Mouse (Mus musculus): ENCODE measurements around the gene Rgs8. TPM values are rescaled to one million over a fixed set of nuclear protein-coding genes. Genes with fewer than 3 reads are reported as not detected.

The Rgs8 gene
- polyA plus RNA-seq, 1 experiment: under 0.01 TPM

DNA sequence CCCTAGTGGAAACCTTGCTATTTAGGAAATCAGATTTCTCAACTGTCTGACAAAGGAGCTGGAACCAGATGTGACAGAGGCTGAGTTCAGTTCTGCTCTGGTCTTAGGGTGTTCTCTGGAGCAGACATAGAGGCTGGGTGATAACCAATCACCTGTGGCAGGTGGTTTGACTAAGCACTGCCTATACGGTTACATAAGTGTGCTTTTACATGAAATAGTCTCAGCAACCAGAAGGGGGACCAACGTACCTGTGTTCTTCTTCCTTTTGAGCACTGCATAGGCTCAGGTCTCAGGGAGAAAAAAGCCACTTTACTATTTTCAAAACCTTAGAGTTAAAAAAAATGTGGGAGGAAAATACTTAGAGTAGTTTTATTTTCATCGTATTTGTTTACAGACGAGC, 22.8 kb downstream of the Rgs8 start:
- H3K4me3 ChIP-seq (ENCODE audit: insufficient read depth, poor library complexity, severe bottlenecking): no peak overlapping the region
- no peak overlapping the region for H3ac ChIP-seq (ENCODE audit: control insufficient read depth, insufficient read length, low read depth)
- H3K36me3 ChIP-seq (ENCODE audit: control insufficient read depth, insufficient read depth): no peaks in the 10 kb centered on the region
- no peaks in the 10 kb centered on the region for H3K79me2 ChIP-seq (ENCODE audit: control insufficient read depth, insufficient read depth)
- peaks cover 39% of the 10 kb centered on the region for H3K27me3 ChIP-seq (ENCODE audit: control insufficient read depth, insufficient read depth, insufficient read length)
- no peaks in the 10 kb centered on the region for H3K79me3 ChIP-seq (ENCODE audit: low read depth)
- no peak for TF ChIP-seq MAX (IDR thresholded peaks at IDR 0.05)
- TF ChIP-seq FOSL1 (IDR thresholded peaks at IDR 0.05; ENCODE audit: insufficient read depth, low read length, poor library complexity, severe bottlenecking): no peak
- TF ChIP-seq CTCF (IDR thresholded peaks at IDR 0.05; ENCODE audit: control insufficient read depth, insufficient read depth, insufficient read length): no peak
- TF ChIP-seq MYOG (IDR thresholded peaks at IDR 0.05; ENCODE audit: control insufficient read depth, extremely low read depth, insufficient read length): no peak
- TF ChIP-seq CEBPB (IDR thresholded peaks at IDR 0.05; ENCODE audit: low read depth): no peak
- TF ChIP-seq MYOD1 (IDR thresholded peaks at IDR 0.05; ENCODE audit: control insufficient read depth, insufficient read length, low read depth): no peak
- no peak for TF ChIP-seq USF1 (IDR thresholded peaks at IDR 0.05; ENCODE audit: low read depth)

DNA sequence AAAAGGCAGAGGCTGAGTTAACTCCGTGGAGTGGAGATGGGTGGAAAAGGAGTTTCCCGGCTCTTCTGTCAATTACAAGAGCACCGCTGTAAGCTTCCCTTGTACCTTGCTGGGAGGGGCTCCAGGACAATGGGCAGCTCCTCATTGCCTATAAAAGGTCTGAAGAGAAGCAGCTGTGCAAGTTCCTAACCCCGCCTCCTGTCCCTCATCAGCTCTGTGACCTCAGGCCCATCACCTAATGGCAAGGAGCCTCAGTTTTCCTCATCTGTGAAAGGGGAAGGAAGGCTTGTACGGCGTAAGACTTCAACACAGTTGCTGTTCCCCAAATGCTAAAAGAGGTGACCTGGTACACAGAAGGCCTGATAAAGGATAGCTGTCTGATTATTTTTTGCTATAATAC, 24.8 kb downstream of the Rgs8 start:
- TF ChIP-seq USF1 (IDR thresholded peaks at IDR 0.05; ENCODE audit: low read depth) (no peak), MYOG (IDR thresholded peaks at IDR 0.05; ENCODE audit: control insufficient read depth, extremely low read depth, insufficient read length) (no peak), MAX (IDR thresholded peaks at IDR 0.05) (no peak), MYOD1 (IDR thresholded peaks at IDR 0.05; ENCODE audit: control insufficient read depth, insufficient read length, low read depth) (no peak), CTCF (IDR thresholded peaks at IDR 0.05; ENCODE audit: control insufficient read depth, insufficient read depth, insufficient read length) (no peak), FOSL1 (IDR thresholded peaks at IDR 0.05; ENCODE audit: insufficient read depth, low read length, poor library complexity, severe bottlenecking) (no peak), CEBPB (IDR thresholded peaks at IDR 0.05; ENCODE audit: low read depth) (no peak)
- Histone ChIP-seq H3K36me3 (ENCODE audit: control insufficient read depth, insufficient read depth) (no peaks in the 10 kb centered on the region), H3ac (ENCODE audit: control insufficient read depth, insufficient read length, low read depth) (no peak overlapping the region), H3K79me2 (ENCODE audit: control insufficient read depth, insufficient read depth) (no peaks in the 10 kb centered on the region), H3K4me3 (ENCODE audit: insufficient read depth, poor library complexity, severe bottlenecking) (no peak overlapping the region), H3K27me3 (ENCODE audit: control insufficient read depth, insufficient read depth, insufficient read length) (peaks cover 40% of the 10 kb centered on the region), H3K79me3 (ENCODE audit: low read depth) (no peaks in the 10 kb centered on the region)

DNA sequence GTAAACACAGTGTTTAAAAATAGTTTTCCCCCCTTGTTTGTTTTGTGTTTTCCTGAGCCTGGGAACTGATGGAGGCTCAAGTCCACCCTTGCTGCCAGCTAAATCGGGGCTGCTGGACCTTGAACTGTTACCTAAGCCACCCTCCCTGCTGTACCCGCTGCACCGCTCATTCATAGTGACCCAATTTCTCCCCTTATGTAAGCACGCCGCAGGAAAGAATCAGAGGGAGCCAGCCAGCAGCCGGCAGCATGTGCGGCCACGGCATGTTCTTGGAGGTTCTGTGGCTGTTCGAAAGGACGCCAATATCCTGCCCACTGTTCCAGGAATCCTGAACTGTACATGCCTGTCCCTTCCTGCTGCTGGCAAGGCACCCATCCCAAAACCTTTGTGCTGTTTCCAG, 26.3 kb downstream of the Rgs8 start:
- Histone ChIP-seq H3K4me3 (ENCODE audit: insufficient read depth, poor library complexity, severe bottlenecking) (no peak overlapping the region), H3K27me3 (ENCODE audit: control insufficient read depth, insufficient read depth, insufficient read length) (peaks cover 30% of the 10 kb centered on the region), H3K36me3 (ENCODE audit: control insufficient read depth, insufficient read depth) (no peaks in the 10 kb centered on the region), H3K79me3 (ENCODE audit: low read depth) (no peaks in the 10 kb centered on the region), H3K79me2 (ENCODE audit: control insufficient read depth, insufficient read depth) (no peaks in the 10 kb centered on the region), H3ac (ENCODE audit: control insufficient read depth, insufficient read length, low read depth) (no peak overlapping the region)
- no peak for TF ChIP-seq MAX (IDR thresholded peaks at IDR 0.05)
- TF ChIP-seq MYOD1 (IDR thresholded peaks at IDR 0.05; ENCODE audit: control insufficient read depth, insufficient read length, low read depth): no peak
- no peak for TF ChIP-seq FOSL1 (IDR thresholded peaks at IDR 0.05; ENCODE audit: insufficient read depth, low read length, poor library complexity, severe bottlenecking)
- no peak for TF ChIP-seq USF1 (IDR thresholded peaks at IDR 0.05; ENCODE audit: low read depth)
- no peak for TF ChIP-seq MYOG (IDR thresholded peaks at IDR 0.05; ENCODE audit: control insufficient read depth, extremely low read depth, insufficient read length)
- TF ChIP-seq CTCF (IDR thresholded peaks at IDR 0.05; ENCODE audit: control insufficient read depth, insufficient read depth, insufficient read length): no peak
- TF ChIP-seq CEBPB (IDR thresholded peaks at IDR 0.05; ENCODE audit: low read depth): no peak

DNA sequence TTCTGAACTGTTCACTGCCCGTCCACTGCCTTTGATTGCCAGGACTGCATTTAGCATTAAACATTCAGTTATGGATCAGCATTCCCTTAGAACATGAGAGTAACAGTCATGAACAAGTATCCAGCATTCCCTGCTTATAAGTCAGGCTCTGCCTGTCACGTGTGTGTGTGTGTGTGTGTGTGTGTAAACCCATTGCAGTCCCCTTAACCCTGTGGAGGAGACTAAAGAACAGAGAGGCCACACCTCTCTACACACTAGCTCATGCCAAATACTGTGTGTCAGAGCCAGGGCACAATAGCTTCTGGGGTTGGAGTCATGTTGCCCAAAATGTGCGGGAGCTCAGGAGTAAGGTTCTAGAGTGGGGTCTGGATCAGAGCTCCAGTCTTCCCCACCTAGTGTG, 26.8 kb downstream of the Rgs8 start:
- Histone ChIP-seq H3K36me3 (ENCODE audit: control insufficient read depth, insufficient read depth) (no peaks in the 10 kb centered on the region), H3ac (ENCODE audit: control insufficient read depth, insufficient read length, low read depth) (no peak overlapping the region), H3K79me3 (ENCODE audit: low read depth) (no peaks in the 10 kb centered on the region), H3K79me2 (ENCODE audit: control insufficient read depth, insufficient read depth) (no peaks in the 10 kb centered on the region), H3K27me3 (ENCODE audit: control insufficient read depth, insufficient read depth, insufficient read length) (peaks cover 28% of the 10 kb centered on the region), H3K4me3 (ENCODE audit: insufficient read depth, poor library complexity, severe bottlenecking) (no peak overlapping the region)
- no peak for TF ChIP-seq FOSL1 (IDR thresholded peaks at IDR 0.05; ENCODE audit: insufficient read depth, low read length, poor library complexity, severe bottlenecking)
- TF ChIP-seq CTCF (IDR thresholded peaks at IDR 0.05; ENCODE audit: control insufficient read depth, insufficient read depth, insufficient read length): no peak
- TF ChIP-seq USF1 (IDR thresholded peaks at IDR 0.05; ENCODE audit: low read depth): no peak
- TF ChIP-seq MYOG (IDR thresholded peaks at IDR 0.05; ENCODE audit: control insufficient read depth, extremely low read depth, insufficient read length): no peak
- TF ChIP-seq MYOD1 (IDR thresholded peaks at IDR 0.05; ENCODE audit: control insufficient read depth, insufficient read length, low read depth): no peak
- TF ChIP-seq CEBPB (IDR thresholded peaks at IDR 0.05; ENCODE audit: low read depth): no peak
- no peak for TF ChIP-seq MAX (IDR thresholded peaks at IDR 0.05)

DNA sequence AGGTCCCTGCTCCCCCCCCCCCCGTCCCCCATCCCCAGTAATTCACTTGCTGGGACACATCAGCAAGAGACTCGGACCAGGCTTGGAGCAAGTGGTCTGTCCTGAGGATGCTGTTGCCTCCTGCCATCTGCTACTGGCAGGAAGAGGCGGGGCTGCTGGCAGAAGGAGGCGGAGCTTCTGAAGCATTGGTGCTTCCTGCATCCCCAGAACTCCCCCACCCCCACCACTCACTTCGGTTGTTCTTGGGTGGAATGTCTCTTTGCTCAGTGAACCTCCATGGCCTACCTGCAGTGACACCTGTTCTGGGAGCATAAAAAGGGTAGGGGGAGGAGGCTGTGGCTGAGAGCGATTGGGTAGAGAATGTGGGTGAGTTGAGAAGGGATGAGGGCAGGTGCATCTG, 27.5 kb downstream of the Rgs8 start:
- Histone ChIP-seq H3ac (ENCODE audit: control insufficient read depth, insufficient read length, low read depth) (no peak overlapping the region), H3K36me3 (ENCODE audit: control insufficient read depth, insufficient read depth) (no peaks in the 10 kb centered on the region), H3K79me3 (ENCODE audit: low read depth) (no peaks in the 10 kb centered on the region), H3K27me3 (ENCODE audit: control insufficient read depth, insufficient read depth, insufficient read length) (peaks cover 24% of the 10 kb centered on the region), H3K79me2 (ENCODE audit: control insufficient read depth, insufficient read depth) (no peaks in the 10 kb centered on the region), H3K4me3 (ENCODE audit: insufficient read depth, poor library complexity, severe bottlenecking) (no peak overlapping the region)
- no peak for TF ChIP-seq FOSL1 (IDR thresholded peaks at IDR 0.05; ENCODE audit: insufficient read depth, low read length, poor library complexity, severe bottlenecking)
- TF ChIP-seq MYOD1 (IDR thresholded peaks at IDR 0.05; ENCODE audit: control insufficient read depth, insufficient read length, low read depth): no peak
- no peak for TF ChIP-seq USF1 (IDR thresholded peaks at IDR 0.05; ENCODE audit: low read depth)
- TF ChIP-seq CEBPB (IDR thresholded peaks at IDR 0.05; ENCODE audit: low read depth): no peak
- TF ChIP-seq MAX (IDR thresholded peaks at IDR 0.05): no peak
- no peak for TF ChIP-seq CTCF (IDR thresholded peaks at IDR 0.05; ENCODE audit: control insufficient read depth, insufficient read depth, insufficient read length)
- TF ChIP-seq MYOG (IDR thresholded peaks at IDR 0.05; ENCODE audit: control insufficient read depth, extremely low read depth, insufficient read length): no peak

DNA sequence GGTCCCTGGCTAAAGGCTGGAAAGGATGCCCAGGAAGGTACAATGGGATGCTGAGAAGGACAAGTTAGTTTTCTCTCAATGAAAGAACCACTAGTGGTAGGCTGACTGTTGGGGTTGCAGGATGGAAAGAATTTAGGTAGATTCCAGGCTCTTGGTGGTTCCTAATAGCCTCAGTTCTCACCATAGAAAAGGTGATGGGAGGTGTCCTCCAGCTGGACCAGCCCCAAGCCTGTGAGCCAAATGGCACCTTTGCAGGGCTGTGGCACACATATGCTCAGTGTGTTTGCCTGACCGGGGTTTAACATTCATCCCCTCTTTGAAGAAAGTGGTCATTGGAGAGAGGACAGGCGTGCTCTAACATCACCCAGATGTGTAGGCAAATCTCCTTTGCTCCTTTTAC, 28.2 kb downstream of the Rgs8 start:
- TF ChIP-seq MYOD1 (IDR thresholded peaks at IDR 0.05; ENCODE audit: control insufficient read depth, insufficient read length, low read depth) (no peak), MYOG (IDR thresholded peaks at IDR 0.05; ENCODE audit: control insufficient read depth, extremely low read depth, insufficient read length) (no peak)
- H3ac ChIP-seq (ENCODE audit: control insufficient read depth, insufficient read length, low read depth): no peak overlapping the region
- no peak overlapping the region for H3K4me3 ChIP-seq (ENCODE audit: insufficient read depth, poor library complexity, severe bottlenecking)
- peaks cover 18% of the 10 kb centered on the region for H3K27me3 ChIP-seq (ENCODE audit: control insufficient read depth, insufficient read depth, insufficient read length)
- no peaks in the 10 kb centered on the region for H3K79me3 ChIP-seq (ENCODE audit: low read depth)
- no peaks in the 10 kb centered on the region for H3K79me2 ChIP-seq (ENCODE audit: control insufficient read depth, insufficient read depth)
- no peaks in the 10 kb centered on the region for H3K36me3 ChIP-seq (ENCODE audit: control insufficient read depth, insufficient read depth)

Data from C2C12 (cell line).